Mouse (Mus musculus) liver, adult 2 months (tissue): Measurements from ENCODE around the gene Slc25a29.

Experiments
- CTCF ChIP-seq: fragments of 200-500 bp; IDR thresholded peaks from 2 replicates; pipeline ENCODE4 v1.5.1; 2011; ENCODE audit warnings: low read depth, low read length, control low read depth
- POLR2A ChIP-seq: fragments of 200-500 bp; IDR thresholded peaks from 2 replicates; pipeline ENCODE4 v1.6.1; 2011; ENCODE audit warnings: low read length, control low read depth; ENCODE audit not compliant: insufficient read depth; ENCODE audit errors: extremely low read depth

DNA sequence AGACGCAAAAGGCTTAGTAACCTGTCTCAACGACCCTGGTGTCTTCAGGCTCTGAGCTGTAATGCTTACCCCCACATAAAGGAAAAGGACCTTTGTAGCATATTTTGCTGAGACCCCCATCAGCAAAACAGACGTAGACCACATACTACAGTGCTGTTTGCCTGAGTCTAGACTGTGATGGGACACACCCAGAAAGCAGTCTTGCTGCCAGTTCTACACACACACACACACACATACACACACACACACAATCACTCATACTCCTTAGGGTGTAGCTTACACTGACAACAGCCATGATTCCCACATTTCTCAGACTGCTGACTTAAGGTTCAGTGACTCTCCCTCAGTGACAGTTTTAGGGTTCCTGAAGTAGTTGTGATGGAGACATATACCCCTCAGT, 45.5 kb upstream of the Slc25a29 start:
- TF ChIP-seq POLR2A = no peak
- no peak for TF ChIP-seq CTCF
